ENCODE assay signal across 19 mouse cellular contexts in the genomic region with DNA sequence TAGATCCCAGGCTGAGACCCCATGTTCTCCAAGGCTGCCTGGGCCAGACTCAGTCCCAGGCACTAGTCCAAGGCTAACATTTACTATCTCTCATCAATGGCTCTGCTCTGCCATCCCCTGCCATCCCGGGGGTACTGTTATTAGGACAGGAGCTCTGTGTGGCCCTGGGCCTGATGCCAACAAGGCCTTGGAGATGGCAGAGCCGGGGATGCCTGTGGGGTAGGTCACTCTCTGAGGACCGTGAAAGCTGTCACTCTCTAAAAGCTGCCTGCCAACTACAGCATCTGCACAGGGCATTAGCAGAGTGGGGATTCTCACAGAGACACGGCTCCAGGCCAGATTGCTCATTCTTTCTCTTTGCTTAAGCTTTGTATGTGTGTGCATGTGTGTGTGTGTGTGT. TPM values are rescaled to one million over a fixed set of nuclear protein-coding genes. Genes with fewer than 3 reads are reported as not detected.
DNase-seq lines count a peak whose midpoint lies in the region; ATAC-seq lines count a peak whose summit lies in the region.
"Had no signal": no experiment of that assay in that cellular context is flagged by ENCODE, and none has a peak within 500 bp of the region (broad histone marks: within the 10 kb centered on the region; RNA-seq: fewer than 3 reads in every experiment).

No protein-coding gene starts in this region.

- no peak overlapping the region for H3K4me3 ChIP-seq in hindbrain, embryonic 13.5 days
- no peak overlapping the region for H3K4me3 ChIP-seq in hindbrain, embryonic 12.5 days
- no peak overlapping the region for H3K4me3 ChIP-seq in neural tube, embryonic 14.5 days (ENCODE audit: low read depth, low read length)
- H3K4me3 ChIP-seq in midbrain, embryonic 16.5 days (ENCODE audit: low read depth, low read length), result no peak overlapping the region
- H3K4me3 ChIP-seq: embryonic facial prominence, embryonic 12.5 days; heart, adult 2 months; heart, embryonic 15.5 days had no signal

- H3K27me3 ChIP-seq in hindbrain, embryonic 13.5 days, result peaks cover 7% of the 10 kb centered on the region; the same call in 1 of the 2 replicates
- H3K27me3 ChIP-seq in hindbrain, embryonic 12.5 days, result peaks cover 2% of the 10 kb centered on the region; the same call in 1 of the 2 replicates
- H3K27me3 ChIP-seq in neural tube, embryonic 14.5 days (ENCODE audit: control insufficient read depth, insufficient read depth, low read length), result no peaks in the 10 kb centered on the region; the same call in 1 of the 2 replicates
- no peaks in the 10 kb centered on the region for H3K27me3 ChIP-seq in midbrain, embryonic 16.5 days (ENCODE audit: control insufficient read depth, insufficient read depth, low read depth, low read length)
- H3K27me3 ChIP-seq: embryonic facial prominence, embryonic 12.5 days had no signal

- peak overlapping the region; percentile 40; the same call in 1 of the 2 replicates for H3K27ac ChIP-seq in hindbrain, embryonic 13.5 days
- H3K27ac ChIP-seq in hindbrain, embryonic 12.5 days, result no peak overlapping the region
- no peak overlapping the region for H3K27ac ChIP-seq in neural tube, embryonic 14.5 days (ENCODE audit: low read depth, low read length)
- H3K27ac ChIP-seq in midbrain, embryonic 16.5 days (ENCODE audit: low read length), result no peak overlapping the region
- H3K27ac ChIP-seq: embryonic facial prominence, embryonic 12.5 days; heart, adult 2 months; heart, embryonic 15.5 days had no signal

- no peak; the same call in 1 of the 2 replicates for ATAC-seq in hindbrain, embryonic 13.5 days (ENCODE audit: low FRiP score)
- no peak for ATAC-seq in hindbrain, embryonic 12.5 days (ENCODE audit: low FRiP score)
- peak; percentile 67 for ATAC-seq in neural tube, embryonic 14.5 days (ENCODE audit: low read depth)
- ATAC-seq in midbrain, embryonic 16.5 days, result peak; percentile 50; the same call in 1 of the 2 replicates
- no peak for ATAC-seq in granulocyte monocyte progenitor cell, adult 5-6 weeks (replicated peaks; ENCODE audit: poor library complexity, severe bottlenecking)
- ATAC-seq: forebrain, embryonic 16.5 days had no signal

- H3K4me2 ChIP-seq in hindbrain, embryonic 13.5 days, result no peak overlapping the region
- no peak overlapping the region for H3K4me2 ChIP-seq in hindbrain, embryonic 12.5 days (replicated peaks)
- no peak overlapping the region for H3K4me2 ChIP-seq in neural tube, embryonic 14.5 days (ENCODE audit: low read depth, low read length)
- H3K4me2 ChIP-seq in midbrain, embryonic 16.5 days (ENCODE audit: low read length), result no peak overlapping the region
- H3K4me2 ChIP-seq: embryonic facial prominence, embryonic 12.5 days; heart, embryonic 15.5 days had no signal

- 47% methylated on average over 4 of the region's 4 CpGs for WGBS in hindbrain, embryonic 13.5 days
- 64% methylated on average over 4 of the region's 4 CpGs for WGBS in hindbrain, embryonic 12.5 days
- 51% methylated on average over 4 of the region's 4 CpGs for WGBS in neural tube, embryonic 14.5 days
- 42% methylated on average over 4 of the region's 4 CpGs for WGBS in midbrain, embryonic 16.5 days

- H3K36me3 ChIP-seq in hindbrain, embryonic 13.5 days, result no peaks in the 10 kb centered on the region
- H3K36me3 ChIP-seq in hindbrain, embryonic 12.5 days, result no peaks in the 10 kb centered on the region
- H3K36me3 ChIP-seq in neural tube, embryonic 14.5 days (ENCODE audit: control insufficient read depth, insufficient read depth, low read length), result no peaks in the 10 kb centered on the region
- H3K36me3 ChIP-seq in midbrain, embryonic 16.5 days (ENCODE audit: control insufficient read depth, insufficient read depth, low read length), result no peaks in the 10 kb centered on the region
- H3K36me3 ChIP-seq: heart, embryonic 15.5 days had no signal

- no peak overlapping the region for H3K9ac ChIP-seq in hindbrain, embryonic 13.5 days
- no peak overlapping the region for H3K9ac ChIP-seq in hindbrain, embryonic 12.5 days
- H3K9ac ChIP-seq in neural tube, embryonic 14.5 days (replicated peaks; ENCODE audit: low read depth, low read length), result no peak overlapping the region
- no peak overlapping the region for H3K9ac ChIP-seq in midbrain, embryonic 16.5 days (ENCODE audit: low read depth, low read length)
- H3K9ac ChIP-seq: embryonic facial prominence, embryonic 12.5 days; heart, embryonic 15.5 days had no signal

- H3K4me1 ChIP-seq in hindbrain, embryonic 13.5 days (replicated peaks), result peaks cover 27% of the 10 kb centered on the region
- peaks cover 13% of the 10 kb centered on the region for H3K4me1 ChIP-seq in hindbrain, embryonic 12.5 days
- no peaks in the 10 kb centered on the region for H3K4me1 ChIP-seq in neural tube, embryonic 14.5 days (ENCODE audit: control insufficient read depth, insufficient read depth, low read length)
- H3K4me1 ChIP-seq in midbrain, embryonic 16.5 days (ENCODE audit: control insufficient read depth, insufficient read depth, low read length), result no peaks in the 10 kb centered on the region

- DNase-seq in neural tube, embryonic 10.5 days (ENCODE audit: extremely low spot score, low spot score), result no peak
- DNase-seq in adrenal gland, postnatal 10 days, result peak; percentile 78
- DNase-seq in kidney, postnatal 36 days, result no peak
- DNase-seq: gastrocnemius, postnatal 10 days; heart, adult 2 months; kidney, adult 8-10 months; kidney, postnatal 4 days; liver; lung, adult 18-20 months; right cerebral cortex, postnatal 4 days; thymus, postnatal 25 days had no signal

- no peaks in the 10 kb centered on the region for H3K9me3 ChIP-seq in hindbrain, embryonic 13.5 days
- no peaks in the 10 kb centered on the region for H3K9me3 ChIP-seq in hindbrain, embryonic 12.5 days (replicated peaks)
- H3K9me3 ChIP-seq in neural tube, embryonic 14.5 days (ENCODE audit: control insufficient read depth, low read length), result no peaks in the 10 kb centered on the region
- H3K9me3 ChIP-seq in midbrain, embryonic 16.5 days (replicated peaks; ENCODE audit: control insufficient read depth, low read length, poor library complexity, severe bottlenecking), result no peaks in the 10 kb centered on the region
- H3K9me3 ChIP-seq: embryonic facial prominence, embryonic 12.5 days; heart, embryonic 15.5 days had no signal

RNA-seq across cellular contexts. Expression of gene Cyp26b1, which starts 26.0 kb away (rescaled TPM):
- polyA plus RNA-seq in hindbrain, embryonic 13.5 days (2015; fragmentation: Nextera tagmentation; extraction: Ambion mirVana), result 55.5 and 62.8 TPM in 2 replicates
- 55.3 and 60.5 TPM in 2 replicates for polyA plus RNA-seq in hindbrain, embryonic 12.5 days (2016; fragmentation: Nextera tagmentation; extraction: Ambion mirVana)
- 8.2 and 11.8 TPM in 2 replicates for polyA plus RNA-seq in neural tube, embryonic 14.5 days (2014; fragmentation: Nextera tagmentation; extraction: Ambion mirVana)
- total RNA-seq in adrenal gland, postnatal 10 days (2021), result 1 to 10 TPM; 3.8 to 6.1 TPM
- 8.8 and 10.2 TPM in 2 replicates for polyA plus RNA-seq in midbrain, embryonic 16.5 days (2015; fragmentation: Nextera tagmentation; extraction: Ambion mirVana)
- total RNA-seq in granulocyte monocyte progenitor cell, adult 5-6 weeks (2014; fragmentation: Nextera tagmentation), result not detected in 2 replicates
- not detected in 2 replicates for total RNA-seq in granulocyte monocyte progenitor cell, adult 5-6 weeks (2017)

Comparison
In these comparisons a context has a peak if more than half of its experiments do, and no peak if none do; other contexts are left out.
1. ATAC-seq: peak in neural tube, embryonic 14.5 days (single experiment) and midbrain, embryonic 16.5 days (single experiment); none in hindbrain, embryonic 13.5 days (single experiment), hindbrain, embryonic 12.5 days (single experiment) and granulocyte monocyte progenitor cell, adult 5-6 weeks (single experiment).